Mouse (Mus musculus): Measurements from ENCODE around the gene Kirrel3.

Kirrel3 gene

GRCm38 (mm10) chr9:35052671-35053070, 567.0 kb downstream of the Kirrel3 start:
- no peak for DNase-seq (ENCODE audit: extremely low spot score, low spot score)

GRCm38 (mm10) chr9:35053081-35053480, 567.4 kb downstream of the Kirrel3 start:
- DNase-seq (ENCODE audit: extremely low spot score, low spot score), result no peak

GRCm38 (mm10) chr9:35053669-35054068, 568.0 kb downstream of the Kirrel3 start:
- DNase-seq (ENCODE audit: extremely low spot score, low spot score), result no peak

- no peak for DNase-seq (ENCODE audit: extremely low spot score, low spot score)
These were observed 570.0 kb downstream of the Kirrel3 start for GRCm38 (mm10) chr9:35055528-35056330.

GRCm38 (mm10) chr9:35056611-35057010, 570.9 kb downstream of the Kirrel3 start:
- DNase-seq (ENCODE audit: extremely low spot score, low spot score), result no peak

- no peak for DNase-seq (ENCODE audit: extremely low spot score, low spot score)
These were observed 571.9 kb downstream of the Kirrel3 start for GRCm38 (mm10) chr9:35057631-35058030.

GRCm38 (mm10) chr9:35058186-35058585, 572.5 kb downstream of the Kirrel3 start:
- DNase-seq (ENCODE audit: extremely low spot score, low spot score), result no peak

- DNase-seq (ENCODE audit: extremely low spot score, low spot score), result no peak
These were observed 573.1 kb downstream of the Kirrel3 start for GRCm38 (mm10) chr9:35058596-35059354.

- DNase-seq (ENCODE audit: extremely low spot score, low spot score), result no peak
These were observed 574.2 kb downstream of the Kirrel3 start for GRCm38 (mm10) chr9:35059881-35060280.

- no peak for DNase-seq (ENCODE audit: extremely low spot score, low spot score)
These were observed 575.8 kb downstream of the Kirrel3 start for GRCm38 (mm10) chr9:35061446-35061845.
